ENCODE assay signal across 8 mouse cellular contexts in the genomic region with DNA sequence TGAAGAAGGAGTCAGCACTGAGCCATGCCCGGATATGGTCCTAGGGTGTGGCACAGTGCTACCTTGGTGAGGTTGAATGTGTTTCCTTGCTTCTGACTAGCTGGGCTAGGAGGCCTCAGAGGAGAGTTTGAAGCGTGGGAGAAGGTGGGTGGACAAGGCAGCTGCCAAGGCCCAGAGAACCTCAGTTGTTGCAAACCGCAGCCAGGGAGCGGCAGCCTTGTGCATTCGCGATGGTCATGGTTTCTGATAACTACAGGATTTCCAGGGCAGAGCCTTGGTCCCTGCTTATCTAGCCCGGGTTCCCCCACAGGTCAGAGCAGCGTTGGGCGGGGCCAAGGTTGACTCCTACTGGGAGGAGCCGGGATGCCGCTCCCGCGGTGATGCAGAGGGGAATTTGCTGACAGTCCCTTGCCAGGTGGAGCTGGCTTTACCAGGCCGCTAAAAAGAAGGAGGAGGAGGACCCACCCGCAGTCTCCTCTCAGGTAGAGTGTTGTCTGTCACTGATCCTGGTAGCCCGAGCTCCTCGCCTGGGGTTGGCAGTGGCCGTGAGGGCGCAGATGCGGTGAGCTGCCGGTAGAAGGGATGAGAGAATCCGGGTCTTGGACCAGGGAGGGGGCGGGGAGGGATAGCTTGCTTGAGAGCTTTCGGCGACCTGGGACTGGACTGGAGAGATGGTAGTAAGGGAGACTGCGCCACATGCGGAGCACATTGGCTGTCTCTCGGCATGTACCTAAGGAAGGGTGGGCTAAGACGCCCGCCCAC. TPM values are rescaled to one million over a fixed set of nuclear protein-coding genes. Genes with fewer than 3 reads are reported as not detected.
A peak's percentile ranks its signal among the peaks of the same experiment; 100 is the strongest.
DNase-seq lines count a peak whose midpoint lies in the region; ATAC-seq and TF ChIP-seq lines count a peak whose summit lies in the region.

No protein-coding gene starts in this region.

- 2% methylated on average over 30 of the region's 30 CpGs for WGBS in kidney, embryonic 14.5 days
- WGBS in forebrain, embryonic 14.5 days, result 2% methylated on average over 30 of the region's 30 CpGs
- WGBS in intestine, embryonic 16.5 days, result 2% methylated on average over 30 of the region's 30 CpGs
- whole genome bisulfite sequencing in liver, embryonic 14.5 days (ENCODE audit: insufficient replicate concordance), result 6% methylated on average over 30 of the region's 30 CpGs
- 4% methylated on average over 30 of the region's 30 CpGs for WGBS in stomach, embryonic 14.5 days

- peak overlapping the region; percentile 45 for H3K4me2 ChIP-seq in kidney, embryonic 14.5 days (replicated peaks; ENCODE audit: low read depth, low read length)
- H3K4me2 ChIP-seq in forebrain, embryonic 14.5 days (ENCODE audit: low read length), result peak overlapping the region; percentile 57
- peak overlapping the region; percentile 19 for H3K4me2 ChIP-seq in intestine, embryonic 16.5 days (ENCODE audit: low read depth, low read length)
- H3K4me2 ChIP-seq in liver, embryonic 14.5 days (ENCODE audit: low read depth), result no peak overlapping the region
- H3K4me2 ChIP-seq in stomach, embryonic 14.5 days (replicated peaks; ENCODE audit: low read depth, low read length), result peak overlapping the region; percentile 35

- DNase-seq in kidney, adult 9 months, result no peak
- peak; percentile 84 for DNase-seq in cerebellum, adult 11 months
- peak; percentile 45 for DNase-seq in forebrain, embryonic 14.5 days (ENCODE audit: low spot score)
- DNase-seq in liver, embryonic 14.5 days (ENCODE audit: low read depth in 3 of 3, low spot score in 3 of 3), result peak in 2 of 3 experiments; percentile 11 to 16
- no peak for DNase-seq in gastrocnemius, adult 18-20 months (ENCODE audit: low spot score)

- no peak overlapping the region for H3K9ac ChIP-seq in kidney, embryonic 14.5 days (ENCODE audit: low read depth, low read length)
- H3K9ac ChIP-seq in forebrain, embryonic 14.5 days (ENCODE audit: low read length), result peak overlapping the region; percentile 63
- H3K9ac ChIP-seq in intestine, embryonic 16.5 days (ENCODE audit: low read depth, low read length), result no peak overlapping the region
- H3K9ac ChIP-seq in liver, embryonic 14.5 days (replicated peaks), result no peak overlapping the region
- no peak overlapping the region for H3K9ac ChIP-seq in stomach, embryonic 14.5 days (replicated peaks; ENCODE audit: low read depth, low read length)

- peaks cover 7% of the 10 kb centered on the region; the same call in 1 of the 2 replicates for H3K4me1 ChIP-seq in kidney, embryonic 14.5 days (ENCODE audit: control insufficient read depth, insufficient read depth, low read length)
- H3K4me1 ChIP-seq in forebrain, embryonic 14.5 days (ENCODE audit: control insufficient read depth, insufficient read depth, low read length), result no peaks in the 10 kb centered on the region; the same call in 1 of the 2 replicates
- 0 out of 2 replicates have a peak, but pooled peaks cover 5% of the 10 kb centered on the region for H3K4me1 ChIP-seq in intestine, embryonic 16.5 days (ENCODE audit: control insufficient read depth, insufficient read depth, low read length)
- no peaks in the 10 kb centered on the region for H3K4me1 ChIP-seq in liver, embryonic 14.5 days (replicated peaks; ENCODE audit: control insufficient read depth in 2 of 2, insufficient read depth in 2 of 2, low read length in 1 of 2)
- H3K4me1 ChIP-seq in stomach, embryonic 14.5 days (ENCODE audit: control insufficient read depth, insufficient read depth, low read length), result no peaks in the 10 kb centered on the region

- H3K4me3 ChIP-seq in kidney, embryonic 14.5 days (ENCODE audit: low read length), result peak overlapping the region; percentile 27
- H3K4me3 ChIP-seq in forebrain, embryonic 14.5 days (ENCODE audit: low read depth, low read length), result peak overlapping the region; percentile 37
- peak overlapping the region; percentile 14; the same call in 1 of the 2 replicates for H3K4me3 ChIP-seq in intestine, embryonic 16.5 days (ENCODE audit: low read length)
- H3K4me3 ChIP-seq in liver, embryonic 14.5 days (ENCODE audit: insufficient read depth in 1 of 2, low read depth in 2 of 2, low read length in 2 of 2), result no peak overlapping the region
- peak overlapping the region; percentile 15; the same call in 1 of the 2 replicates for H3K4me3 ChIP-seq in stomach, embryonic 14.5 days (ENCODE audit: low read depth, low read length)

- no peak overlapping the region for H3K27ac ChIP-seq in kidney, embryonic 14.5 days (ENCODE audit: low read depth, low read length)
- peak overlapping the region; percentile 27; the same call in 1 of the 2 replicates for H3K27ac ChIP-seq in forebrain, embryonic 14.5 days (ENCODE audit: low read depth, low read length)
- no peak overlapping the region for H3K27ac ChIP-seq in intestine, embryonic 16.5 days (ENCODE audit: low read length)
- H3K27ac ChIP-seq in liver, embryonic 14.5 days, result no peak overlapping the region
- no peak overlapping the region for H3K27ac ChIP-seq in stomach, embryonic 14.5 days (ENCODE audit: low read length)

- H3K27me3 ChIP-seq in kidney, embryonic 14.5 days (ENCODE audit: control insufficient read depth, insufficient read depth, low read length), result peaks cover 16% of the 10 kb centered on the region
- H3K27me3 ChIP-seq in forebrain, embryonic 14.5 days (replicated peaks; ENCODE audit: control insufficient read depth, insufficient read depth, low read length), result no peaks in the 10 kb centered on the region
- H3K27me3 ChIP-seq in intestine, embryonic 16.5 days (replicated peaks; ENCODE audit: control insufficient read depth, insufficient read depth, low read length), result peaks cover 19% of the 10 kb centered on the region
- H3K27me3 ChIP-seq in liver, embryonic 14.5 days (ENCODE audit: control insufficient read depth, insufficient read depth, low read length), result peaks cover 7% of the 10 kb centered on the region
- no peaks in the 10 kb centered on the region; the same call in 1 of the 2 replicates for H3K27me3 ChIP-seq in stomach, embryonic 14.5 days (ENCODE audit: control insufficient read depth, insufficient read depth, low read length)

- H3K9me3 ChIP-seq in kidney, embryonic 14.5 days (ENCODE audit: control insufficient read depth, low read length), result no peaks in the 10 kb centered on the region
- H3K9me3 ChIP-seq in forebrain, embryonic 14.5 days (replicated peaks; ENCODE audit: control insufficient read depth, low read length), result no peaks in the 10 kb centered on the region
- no peaks in the 10 kb centered on the region for H3K9me3 ChIP-seq in intestine, embryonic 16.5 days (ENCODE audit: control insufficient read depth, low read length)
- no peaks in the 10 kb centered on the region for H3K9me3 ChIP-seq in liver, embryonic 14.5 days (ENCODE audit: control insufficient read depth, low read length)
- no peaks in the 10 kb centered on the region for H3K9me3 ChIP-seq in stomach, embryonic 14.5 days (ENCODE audit: control insufficient read depth, low read depth, low read length)

- TF ChIP-seq CTCF in liver, embryonic 14.5 days (IDR thresholded peaks at IDR 0.05; ENCODE audit: low read depth), result peak; percentile 16; the same call in 1 of the 2 replicates

- TF ChIP-seq EP300 in liver, embryonic 14.5 days (IDR thresholded peaks at IDR 0.05; ENCODE audit: low read depth), result no peak

- no peaks in the 10 kb centered on the region for H3K36me3 ChIP-seq in kidney, embryonic 14.5 days (ENCODE audit: control insufficient read depth, insufficient read depth, low read length)
- H3K36me3 ChIP-seq in forebrain, embryonic 14.5 days (ENCODE audit: control insufficient read depth, insufficient read depth, low read length), result no peaks in the 10 kb centered on the region
- no peaks in the 10 kb centered on the region for H3K36me3 ChIP-seq in intestine, embryonic 16.5 days (ENCODE audit: control insufficient read depth, insufficient read depth, low read length)
- H3K36me3 ChIP-seq in liver, embryonic 14.5 days (replicated peaks; ENCODE audit: control insufficient read depth, insufficient read depth, low read depth), result no peaks in the 10 kb centered on the region
- no peaks in the 10 kb centered on the region for H3K36me3 ChIP-seq in stomach, embryonic 14.5 days (ENCODE audit: control insufficient read depth, insufficient read depth, low read length)

- ATAC-seq in kidney, embryonic 14.5 days (ENCODE audit: low FRiP score, low TSS enrichment), result peak; percentile 55
- peak; percentile 63 for ATAC-seq in forebrain, embryonic 14.5 days
- peak; percentile 42; the same call in 1 of the 2 replicates for ATAC-seq in intestine, embryonic 16.5 days
- ATAC-seq in liver, embryonic 14.5 days (ENCODE audit: insufficient read depth), result no peak
- peak; percentile 76 for ATAC-seq in stomach, embryonic 14.5 days (ENCODE audit: insufficient number of reproducible peaks, insufficient read depth, low FRiP score, low read depth)

RNA-seq across cellular contexts. Expression of a gene that starts 5.2 kb away (rescaled TPM):
- 0.08 TPM in 1 of 2 replicates, not detected in the other for polyA plus RNA-seq in kidney, embryonic 14.5 days (2014; fragmentation: Nextera tagmentation; extraction: Ambion mirVana)
- 5.9 and 8.9 TPM in 2 replicates for polyA plus RNA-seq in forebrain, embryonic 14.5 days (2014; fragmentation: Nextera tagmentation; extraction: Ambion mirVana)
- polyA plus RNA-seq in intestine, embryonic 16.5 days (2015; fragmentation: Nextera tagmentation; extraction: Ambion mirVana), result 0.60 and 0.92 TPM in 2 replicates
- 0.02 TPM in 1 of 2 replicates, not detected in the other for polyA plus RNA-seq in liver, embryonic 14.5 days (2012; rRNA removed)
- polyA plus RNA-seq in liver, embryonic 14.5 days (2014; fragmentation: Nextera tagmentation; extraction: Ambion mirVana), result not detected in 2 replicates
- 0.77 and 1.3 TPM in 2 replicates for polyA plus RNA-seq in stomach, embryonic 14.5 days (2014; fragmentation: Nextera tagmentation; extraction: Ambion mirVana)
- not detected for total RNA-seq in gastrocnemius, adult 18-20 months (2021)

RNA-seq across cellular contexts. Expression of a gene that starts 36.1 kb away (rescaled TPM):
- polyA plus RNA-seq in kidney, embryonic 14.5 days (2014; fragmentation: Nextera tagmentation; extraction: Ambion mirVana), result not detected in 2 replicates
- 4.3 and 5.5 TPM in 2 replicates for polyA plus RNA-seq in forebrain, embryonic 14.5 days (2014; fragmentation: Nextera tagmentation; extraction: Ambion mirVana)
- 0.23 and 0.28 TPM in 2 replicates for polyA plus RNA-seq in intestine, embryonic 16.5 days (2015; fragmentation: Nextera tagmentation; extraction: Ambion mirVana)
- polyA plus RNA-seq in liver, embryonic 14.5 days (2012; rRNA removed), result not detected in 2 replicates
- not detected in 2 replicates for polyA plus RNA-seq in liver, embryonic 14.5 days (2014; fragmentation: Nextera tagmentation; extraction: Ambion mirVana)
- polyA plus RNA-seq in stomach, embryonic 14.5 days (2014; fragmentation: Nextera tagmentation; extraction: Ambion mirVana), result 0.32 and 0.61 TPM in 2 replicates
- total RNA-seq in gastrocnemius, adult 18-20 months (2021), result not detected

Comparison
In these comparisons a context has a peak if more than half of its experiments do, and no peak if none do; other contexts are left out.
1. H3K4me3 ChIP-seq: peak in kidney, embryonic 14.5 days (single experiment), forebrain, embryonic 14.5 days (single experiment), intestine, embryonic 16.5 days (single experiment) and stomach, embryonic 14.5 days (single experiment); none in liver, embryonic 14.5 days (0 of 2).
2. DNase-seq: peak in cerebellum, adult 11 months (single experiment), forebrain, embryonic 14.5 days (single experiment) and liver, embryonic 14.5 days (2 of 3); none in kidney, adult 9 months (single experiment) and gastrocnemius, adult 18-20 months (single experiment).